Mouse (Mus musculus) bone marrow macrophage, adult 2 months (primary cell): ENCODE data around the gene Scg5.

ENCODE experiments used
- CTCF ChIP-seq: IDR thresholded peaks from 2 replicates; pipeline ENCODE4 v1.5.1; 2012; ENCODE audit warnings: low read depth, mild to moderate bottlenecking, low read length, moderate library complexity
- POLR2A ChIP-seq: IDR thresholded peaks from 2 replicates; pipeline ENCODE4 v1.6.1; 2012; ENCODE audit warnings: mild to moderate bottlenecking, low read depth, low read length, borderline replicate concordance

DNA sequence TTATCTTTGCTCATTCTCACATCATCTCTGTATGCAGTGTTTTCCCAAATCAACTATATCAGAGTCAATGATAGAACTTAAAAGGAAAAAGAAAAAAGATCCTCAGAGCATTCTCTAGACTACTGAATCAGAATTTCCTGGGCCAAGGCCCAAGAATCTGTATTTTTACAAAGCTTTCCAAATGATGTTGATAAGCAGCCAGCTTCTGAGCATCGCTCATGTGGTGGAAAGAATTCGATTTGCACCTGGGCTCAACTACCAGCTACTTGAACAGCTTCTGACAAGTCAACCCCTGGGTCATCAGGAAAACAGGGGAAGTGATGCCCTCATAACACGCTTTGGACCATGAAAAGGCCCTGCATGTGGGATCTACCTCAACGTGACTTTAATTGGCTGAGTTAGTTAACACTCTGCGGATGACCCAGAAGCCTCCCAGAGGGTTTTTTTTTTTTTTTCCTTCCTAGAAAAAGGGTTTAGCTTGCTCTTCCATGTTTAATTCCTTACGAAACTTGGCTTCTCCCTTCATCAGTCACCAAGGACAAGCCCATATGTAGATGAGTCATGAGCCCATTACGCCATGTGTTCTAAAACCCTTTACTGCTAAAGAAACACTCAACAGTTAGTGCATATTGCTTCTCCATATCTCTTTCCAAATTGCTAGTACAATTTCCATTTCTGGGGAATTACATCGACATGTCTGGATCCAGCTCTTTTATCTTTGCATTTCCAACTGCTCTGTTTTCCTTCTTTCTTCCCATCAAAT, 60.2 kb downstream of the Scg5 start:
- TF ChIP-seq POLR2A (no peak), CTCF (no peak)
